In the genomic region with DNA sequence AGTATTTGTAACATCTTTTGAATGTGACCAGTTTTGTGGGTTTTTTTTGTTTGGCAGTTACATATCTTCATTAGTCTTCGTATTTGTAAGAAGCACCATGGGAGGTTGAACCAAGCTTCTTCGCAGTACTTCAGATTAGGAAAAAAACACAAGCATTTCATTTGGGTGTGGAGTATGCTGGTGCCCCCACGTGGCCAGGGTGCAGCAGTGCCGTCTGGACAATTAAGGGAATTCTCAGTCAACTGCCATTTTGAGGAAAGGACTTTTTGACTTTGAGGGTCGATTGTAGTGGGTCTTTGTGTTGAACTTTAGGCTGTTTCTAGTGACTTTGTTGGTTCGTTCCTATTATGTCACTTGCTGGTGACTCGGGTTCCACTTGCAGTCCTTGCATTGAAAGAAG, we compare ENCODE assay signal across 8 mouse cellular contexts. TPM values are rescaled to one million over a fixed set of nuclear protein-coding genes. Genes with fewer than 3 reads are reported as not detected.
DNase-seq lines count a peak whose midpoint lies in the region; ATAC-seq and TF ChIP-seq lines count a peak whose summit lies in the region.

No protein-coding gene starts in this region.

- no peaks in the 10 kb centered on the region for H3K9me3 ChIP-seq in neural tube, embryonic 15.5 days (replicated peaks)
- no peaks in the 10 kb centered on the region for H3K9me3 ChIP-seq in neural tube, embryonic 12.5 days

- H3K27me3 ChIP-seq in neural tube, embryonic 15.5 days (replicated peaks): no peaks in the 10 kb centered on the region
- H3K27me3 ChIP-seq in Patski: no peaks in the 10 kb centered on the region
- H3K27me3 ChIP-seq in neural tube, embryonic 12.5 days (replicated peaks): no peaks in the 10 kb centered on the region

- in situ Hi-C loops in Patski (cut with MboI; ENCODE audit: low pct_unique_long_range_greater_than_20kb): no loop called here

- no peak overlapping the region for H3K9ac ChIP-seq in neural tube, embryonic 15.5 days (replicated peaks)
- no peak overlapping the region for H3K9ac ChIP-seq in neural tube, embryonic 12.5 days

- no peak overlapping the region for H3K4me2 ChIP-seq in neural tube, embryonic 15.5 days
- no peak overlapping the region for H3K4me2 ChIP-seq in neural tube, embryonic 12.5 days (replicated peaks)

- TF ChIP-seq CTCF in Patski (IDR thresholded peaks at IDR 0.05): peak; percentile 93

- ATAC-seq in neural tube, embryonic 15.5 days (ENCODE audit: low FRiP score): no peak
- peak; percentile 63 for ATAC-seq in Patski
- ATAC-seq in frontal cortex, adult (ENCODE audit: low TSS enrichment): peak; percentile 71
- peak; percentile 63 for ATAC-seq in neural tube, embryonic 12.5 days (ENCODE audit: low FRiP score, low read depth)
- no peak for ATAC-seq in monocyte, adult 5-6 weeks (replicated peaks; ENCODE audit: insufficient number of reproducible peaks, low FRiP score, low TSS enrichment, poor library complexity, severe bottlenecking)

- POLR2A ChIA-PET in Patski (lab: Charles Lee): interaction anchor here (0.7 kb wide), 1 partner anchor 199 kb away, joined by 3 read pairs; no protein-coding TSS in a partner anchor

- 20% methylated on average over 7 of the region's 7 CpGs for WGBS in neural tube, embryonic 15.5 days
- 19% methylated on average over 7 of the region's 7 CpGs for WGBS in neural tube, embryonic 12.5 days

- peak; percentile 43 for DNase-seq in neural tube, embryonic 10.5 days (ENCODE audit: extremely low spot score, low spot score)
- no peak for DNase-seq in Patski (ENCODE audit: low read depth, low spot score)
- DNase-seq in cerebellum, adult 9-10 months: peak; percentile 67
- DNase-seq in left cerebral cortex, postnatal 4 days: peak; percentile 51

- no peaks in the 10 kb centered on the region for H3K4me1 ChIP-seq in neural tube, embryonic 15.5 days
- H3K4me1 ChIP-seq in neural tube, embryonic 12.5 days: no peaks in the 10 kb centered on the region

- H3K36me3 ChIP-seq in neural tube, embryonic 15.5 days: no peaks in the 10 kb centered on the region
- no peaks in the 10 kb centered on the region for H3K36me3 ChIP-seq in neural tube, embryonic 12.5 days

- CTCF ChIA-PET in Patski (lab: Charles Lee): interaction anchor here (0.6 to 1.2 kb wide), 9 partner anchors 11 to 231 kb away, joined by 3 to 7 read pairs (median 3); a partner anchor contains a TSS

- intact Hi-C loops in left cerebral cortex, postnatal 4 days (cut with DNase I): no loop called here

- H3K4me3 ChIP-seq in neural tube, embryonic 15.5 days (replicated peaks): no peak overlapping the region
- no peak overlapping the region for H3K4me3 ChIP-seq in neural tube, embryonic 12.5 days

- no peak overlapping the region for H3K27ac ChIP-seq in neural tube, embryonic 15.5 days (replicated peaks)
- no peak overlapping the region for H3K27ac ChIP-seq in neural tube, embryonic 12.5 days

RNA-seq across cellular contexts. Expression of a gene that starts 20.8 kb away (rescaled TPM):
- polyA plus RNA-seq in neural tube, embryonic 15.5 days (2015; fragmentation: Nextera tagmentation; extraction: Ambion mirVana): 87.5 and 94.9 TPM in 2 replicates
- polyA plus RNA-seq in Patski (2021): 97.7 TPM
- 10 to 100 TPM; 57.0 to 60.5 TPM for total RNA-seq in left cerebral cortex, postnatal 4 days (2021)
- 114 and 115 TPM in 2 replicates for polyA plus RNA-seq in neural tube, embryonic 12.5 days (2016; fragmentation: Nextera tagmentation; extraction: Ambion mirVana)
- 27.0 to 51.1 TPM (median 38.1 TPM) in 3 replicates for total RNA-seq in monocyte, adult 5-6 weeks (2017)

RNA-seq across cellular contexts. Expression of a gene that starts 22.8 kb away (rescaled TPM):
- polyA plus RNA-seq in neural tube, embryonic 15.5 days (2015; fragmentation: Nextera tagmentation; extraction: Ambion mirVana): 7.4 and 11.0 TPM in 2 replicates
- polyA plus RNA-seq in Patski (2021): 11.6 TPM
- 1 to 10 TPM; 1.3 to 1.6 TPM for total RNA-seq in left cerebral cortex, postnatal 4 days (2021)
- 14.0 and 17.0 TPM in 2 replicates for polyA plus RNA-seq in neural tube, embryonic 12.5 days (2016; fragmentation: Nextera tagmentation; extraction: Ambion mirVana)
- 1.3 to 3.3 TPM in 2 of 3 replicates, not detected in the other for total RNA-seq in monocyte, adult 5-6 weeks (2017)

RNA-seq across cellular contexts. Expression of a gene that starts 32.7 kb away (rescaled TPM):
- polyA plus RNA-seq in neural tube, embryonic 15.5 days (2015; fragmentation: Nextera tagmentation; extraction: Ambion mirVana): 0.47 and 1.1 TPM in 2 replicates
- not detected for polyA plus RNA-seq in Patski (2021)
- total RNA-seq in left cerebral cortex, postnatal 4 days (2021): not detected
- polyA plus RNA-seq in neural tube, embryonic 12.5 days (2016; fragmentation: Nextera tagmentation; extraction: Ambion mirVana): not detected in 2 replicates
- total RNA-seq in monocyte, adult 5-6 weeks (2017): not detected in 3 replicates

Comparison
In these comparisons a context has a peak if more than half of its experiments do, and no peak if none do; other contexts are left out.
1. ATAC-seq: peak in Patski (single experiment), frontal cortex, adult (single experiment) and neural tube, embryonic 12.5 days (single experiment); none in neural tube, embryonic 15.5 days (single experiment) and monocyte, adult 5-6 weeks (single experiment).